Mouse (Mus musculus): ENCODE measurements around the gene Soat1.

The Soat1 gene

GRCm38 (mm10) chr1:156464963-156465362, 9.2 kb downstream of the Soat1 start:
- no peak for DNase-seq (ENCODE audit: low spot score)

GRCm38 (mm10) chr1:156463981-156464853, 9.9 kb downstream of the Soat1 start:
- DNase-seq (ENCODE audit: low spot score): no peak

- no peak for DNase-seq (ENCODE audit: low spot score)
Observed at GRCm38 (mm10) chr1:156462273-156462991, 11.7 kb downstream of the Soat1 start.

GRCm38 (mm10) chr1:156461036-156461435, 13.1 kb downstream of the Soat1 start:
- no peak for DNase-seq (ENCODE audit: low spot score)

GRCm38 (mm10) chr1:156460216-156460615, 13.9 kb downstream of the Soat1 start:
- no peak for DNase-seq (ENCODE audit: low spot score)

GRCm38 (mm10) chr1:156459690-156460089, 14.4 kb downstream of the Soat1 start:
- DNase-seq (ENCODE audit: low spot score): no peak

- DNase-seq (ENCODE audit: low spot score): no peak
Observed at GRCm38 (mm10) chr1:156458391-156459060, 15.6 kb downstream of the Soat1 start.

GRCm38 (mm10) chr1:156455005-156455758, 18.9 kb downstream of the Soat1 start:
- no peak for DNase-seq (ENCODE audit: low spot score)

GRCm38 (mm10) chr1:156454384-156454783, 19.7 kb downstream of the Soat1 start:
- DNase-seq (ENCODE audit: low spot score): no peak

GRCm38 (mm10) chr1:156453876-156454275, 20.3 kb downstream of the Soat1 start:
- no peak for DNase-seq (ENCODE audit: low spot score)

GRCm38 (mm10) chr1:156450478-156450877, 23.7 kb downstream of the Soat1 start:
- no peak for DNase-seq (ENCODE audit: low spot score)

- no peak for DNase-seq (ENCODE audit: low spot score)
Observed at GRCm38 (mm10) chr1:156449691-156450090, 24.4 kb downstream of the Soat1 start.

- no peak for DNase-seq (ENCODE audit: low spot score)
Observed at GRCm38 (mm10) chr1:156449089-156449488, 25.0 kb downstream of the Soat1 start.

- DNase-seq (ENCODE audit: low spot score): no peak
Observed at GRCm38 (mm10) chr1:156445049-156445448, 29.1 kb downstream of the Soat1 start.

GRCm38 (mm10) chr1:156442776-156443175, 31.4 kb downstream of the Soat1 start:
- DNase-seq (ENCODE audit: low spot score): no peak

GRCm38 (mm10) chr1:156442266-156442665, 31.9 kb downstream of the Soat1 start:
- DNase-seq (ENCODE audit: low spot score): no peak

GRCm38 (mm10) chr1:156437726-156438125, 36.4 kb downstream of the Soat1 start:
- no peak for DNase-seq (ENCODE audit: low spot score)

- DNase-seq (ENCODE audit: low spot score): no peak
Observed at GRCm38 (mm10) chr1:156437016-156437708, 37.0 kb downstream of the Soat1 start.

- DNase-seq (ENCODE audit: low spot score): no peak
Observed at GRCm38 (mm10) chr1:156433497-156433896, 40.6 kb downstream of the Soat1 start.

- DNase-seq (ENCODE audit: low spot score): no peak
Observed at GRCm38 (mm10) chr1:156432498-156432897, 41.6 kb downstream of the Soat1 start.

- DNase-seq (ENCODE audit: low spot score): no peak
Observed at GRCm38 (mm10) chr1:156428434-156428833, 45.7 kb downstream of the Soat1 start.
